15 mouse cellular contexts compared by ENCODE assay signal in genomic region chr6:29229265-29229913, GRCm38 (mm10). TPM values are rescaled to one million over a fixed set of nuclear protein-coding genes. Genes with fewer than 3 reads are reported as not detected.
DNase-seq lines count a peak whose midpoint lies in the region; ATAC-seq and TF ChIP-seq lines count a peak whose summit lies in the region.
"Had no signal": no experiment of that assay in that cellular context is flagged by ENCODE, and none has a peak within 500 bp of the region (broad histone marks: within the 10 kb centered on the region; RNA-seq: fewer than 3 reads in every experiment).

No protein-coding gene starts in this region.

- TF ChIP-seq CTCF in lung, embryonic 14.5 days (IDR thresholded peaks at IDR 0.05; ENCODE audit: low read depth): no peak

- WGBS in heart, embryonic 10.5 days: 60% methylated on average over 6 of the region's 6 CpGs
- 74% methylated on average over 6 of the region's 6 CpGs for WGBS in lung, embryonic 14.5 days
- WGBS in midbrain, embryonic 15.5 days: 89% methylated on average over 6 of the region's 6 CpGs

- peak; percentile 79 for DNase-seq in heart, adult 11 months
- no peak for DNase-seq in heart, embryonic 10.5 days (ENCODE audit: low spot score)
- no peak for DNase-seq in lung, embryonic 14.5 days
- no peak for DNase-seq in lung, postnatal 10 days
- DNase-seq in cerebellum, adult 18-20 months: no peak
- DNase-seq: B cell, adult 2 months; cerebellum, adult 9-11 months; gastrocnemius, postnatal 36 days; heart, postnatal 4 days had no signal

- H3K9me3 ChIP-seq in heart, embryonic 10.5 days: no peaks in the 10 kb centered on the region
- H3K9me3 ChIP-seq in lung, embryonic 14.5 days (ENCODE audit: low read depth, low read length): no peaks in the 10 kb centered on the region
- no peaks in the 10 kb centered on the region for H3K9me3 ChIP-seq in midbrain, embryonic 15.5 days
- H3K9me3 ChIP-seq: embryonic facial prominence, embryonic 13.5 days; kidney, embryonic 15.5 days; lung, embryonic 15.5 days had no signal

- H3K36me3 ChIP-seq in heart, embryonic 10.5 days: no peaks in the 10 kb centered on the region
- no peaks in the 10 kb centered on the region for H3K36me3 ChIP-seq in lung, embryonic 14.5 days (ENCODE audit: insufficient read depth)
- no peaks in the 10 kb centered on the region for H3K36me3 ChIP-seq in midbrain, embryonic 15.5 days (replicated peaks)
- H3K36me3 ChIP-seq: embryonic facial prominence, embryonic 13.5 days; kidney, embryonic 15.5 days; lung, embryonic 15.5 days had no signal

- H3K9ac ChIP-seq in lung, embryonic 14.5 days: no peak overlapping the region
- no peak overlapping the region for H3K9ac ChIP-seq in midbrain, embryonic 15.5 days
- H3K9ac ChIP-seq: embryonic facial prominence, embryonic 13.5 days; kidney, embryonic 15.5 days; lung, embryonic 15.5 days had no signal

- no peaks in the 10 kb centered on the region for H3K27me3 ChIP-seq in heart, embryonic 10.5 days (ENCODE audit: insufficient read depth, poor library complexity, severe bottlenecking)
- no peaks in the 10 kb centered on the region for H3K27me3 ChIP-seq in lung, embryonic 14.5 days (ENCODE audit: insufficient read depth, low read length)
- H3K27me3 ChIP-seq in midbrain, embryonic 15.5 days (replicated peaks): no peaks in the 10 kb centered on the region
- H3K27me3 ChIP-seq: embryonic facial prominence, embryonic 13.5 days; kidney, embryonic 15.5 days; lung, embryonic 15.5 days had no signal

- peaks cover 15% of the 10 kb centered on the region for H3K4me1 ChIP-seq in heart, embryonic 10.5 days
- H3K4me1 ChIP-seq in lung, embryonic 14.5 days (ENCODE audit: insufficient read depth): no peaks in the 10 kb centered on the region
- H3K4me1 ChIP-seq in midbrain, embryonic 15.5 days: no peaks in the 10 kb centered on the region
- H3K4me1 ChIP-seq: embryonic facial prominence, embryonic 13.5 days; kidney, embryonic 15.5 days; lung, embryonic 15.5 days had no signal

- H3K4me2 ChIP-seq in lung, embryonic 14.5 days: no peak overlapping the region
- H3K4me2 ChIP-seq in midbrain, embryonic 15.5 days: no peak overlapping the region
- H3K4me2 ChIP-seq: embryonic facial prominence, embryonic 13.5 days; kidney, embryonic 15.5 days; lung, embryonic 15.5 days had no signal

- 0 out of 2 replicates have a peak, but pooled peaks have one; percentile 28 for ATAC-seq in lung, embryonic 14.5 days (ENCODE audit: insufficient read depth)
- 0 out of 2 replicates have a peak, but pooled peaks have one; percentile 47 for ATAC-seq in erythroblast, adult 5-6 weeks (replicated peaks; ENCODE audit: low FRiP score, poor library complexity, severe bottlenecking)
- peak; percentile 42; the same call in 1 of the 2 replicates for ATAC-seq in midbrain, embryonic 15.5 days (replicated peaks)
- ATAC-seq in activated CD4-positive, CD25-positive, alpha-beta regulatory T cell, adult 4 months: no peak

- H3K4me3 ChIP-seq in heart, embryonic 10.5 days: no peak overlapping the region
- no peak overlapping the region for H3K4me3 ChIP-seq in lung, embryonic 14.5 days (ENCODE audit: low read depth, low read length)
- H3K4me3 ChIP-seq in midbrain, embryonic 15.5 days: no peak overlapping the region
- H3K4me3 ChIP-seq: embryonic facial prominence, embryonic 13.5 days; kidney, embryonic 15.5 days; lung, embryonic 15.5 days had no signal

- H3K27ac ChIP-seq in heart, embryonic 10.5 days: no peak overlapping the region
- H3K27ac ChIP-seq in lung, embryonic 14.5 days (ENCODE audit: low read depth): no peak overlapping the region
- no peak overlapping the region for H3K27ac ChIP-seq in midbrain, embryonic 15.5 days
- H3K27ac ChIP-seq: embryonic facial prominence, embryonic 13.5 days; kidney, embryonic 15.5 days; lung, embryonic 15.5 days had no signal

RNA-seq across cellular contexts. Expression of gene Impdh1, which starts 13.2 kb away (rescaled TPM):
- polyA plus RNA-seq in heart, embryonic 10.5 days (2016; fragmentation: Nextera tagmentation; extraction: Ambion mirVana): 50.7 and 54.0 TPM in 2 replicates
- polyA plus RNA-seq in lung, embryonic 14.5 days (2014; fragmentation: Nextera tagmentation; extraction: Ambion mirVana): 49.3 and 51.6 TPM in 2 replicates
- total RNA-seq in erythroblast, adult 5-6 weeks (2015; ENCODE audit: low replicate concordance): 9.6 and 12.3 TPM in 2 replicates
- 11.2 and 34.7 TPM in 2 replicates for total RNA-seq in erythroblast, adult 5-6 weeks (2017; ENCODE audit: low replicate concordance)
- 59.3 and 63.4 TPM in 2 replicates for polyA plus RNA-seq in midbrain, embryonic 15.5 days (2015; fragmentation: Nextera tagmentation; extraction: Ambion mirVana)
- polyA plus RNA-seq in activated CD4-positive, CD25-positive, alpha-beta regulatory T cell, adult 4 months (2017; shearing (Covaris generic)): 10 to 100 TPM; 13.0 to 16.5 TPM

RNA-seq across cellular contexts. Expression of gene Hilpda, which starts 42.9 kb away (rescaled TPM):
- 28.1 and 34.2 TPM in 2 replicates for polyA plus RNA-seq in heart, embryonic 10.5 days (2016; fragmentation: Nextera tagmentation; extraction: Ambion mirVana)
- polyA plus RNA-seq in lung, embryonic 14.5 days (2014; fragmentation: Nextera tagmentation; extraction: Ambion mirVana): 40.4 and 40.5 TPM in 2 replicates
- 0.96 and 2.7 TPM in 2 replicates for total RNA-seq in erythroblast, adult 5-6 weeks (2015; ENCODE audit: low replicate concordance)
- total RNA-seq in erythroblast, adult 5-6 weeks (2017; ENCODE audit: low replicate concordance): 2.0 TPM in 1 of 2 replicates, not detected in the other
- 35.8 and 36.2 TPM in 2 replicates for polyA plus RNA-seq in midbrain, embryonic 15.5 days (2015; fragmentation: Nextera tagmentation; extraction: Ambion mirVana)
- polyA plus RNA-seq in activated CD4-positive, CD25-positive, alpha-beta regulatory T cell, adult 4 months (2017; shearing (Covaris generic)): 10 to 100 TPM; 28.1 to 33.4 TPM

RNA-seq across cellular contexts. Expression of gene Fam71f2, which starts 50.0 kb away (rescaled TPM):
- 0.22 and 0.36 TPM in 2 replicates for polyA plus RNA-seq in heart, embryonic 10.5 days (2016; fragmentation: Nextera tagmentation; extraction: Ambion mirVana)
- 0.42 and 0.47 TPM in 2 replicates for polyA plus RNA-seq in lung, embryonic 14.5 days (2014; fragmentation: Nextera tagmentation; extraction: Ambion mirVana)
- total RNA-seq in erythroblast, adult 5-6 weeks (2015; ENCODE audit: low replicate concordance): not detected in 2 replicates
- not detected in 2 replicates for total RNA-seq in erythroblast, adult 5-6 weeks (2017; ENCODE audit: low replicate concordance)
- polyA plus RNA-seq in midbrain, embryonic 15.5 days (2015; fragmentation: Nextera tagmentation; extraction: Ambion mirVana): 0.40 and 0.86 TPM in 2 replicates
- polyA plus RNA-seq in activated CD4-positive, CD25-positive, alpha-beta regulatory T cell, adult 4 months (2017; shearing (Covaris generic)): 1 to 10 TPM in 1 of 2 experiments, not detected in 1; 1.1 TPM
- total RNA-seq: gastrocnemius, postnatal 36 days had no signal

RNA-seq across cellular contexts. Expression of gene Prrt4, which starts 50.0 kb away (rescaled TPM):
- 3.2 and 4.3 TPM in 2 replicates for polyA plus RNA-seq in heart, embryonic 10.5 days (2016; fragmentation: Nextera tagmentation; extraction: Ambion mirVana)
- polyA plus RNA-seq in lung, embryonic 14.5 days (2014; fragmentation: Nextera tagmentation; extraction: Ambion mirVana): 0.93 and 1.2 TPM in 2 replicates
- total RNA-seq in erythroblast, adult 5-6 weeks (2015; ENCODE audit: low replicate concordance): not detected in 2 replicates
- not detected in 2 replicates for total RNA-seq in erythroblast, adult 5-6 weeks (2017; ENCODE audit: low replicate concordance)
- polyA plus RNA-seq in midbrain, embryonic 15.5 days (2015; fragmentation: Nextera tagmentation; extraction: Ambion mirVana): 9.8 and 10.7 TPM in 2 replicates
- not detected for polyA plus RNA-seq in activated CD4-positive, CD25-positive, alpha-beta regulatory T cell, adult 4 months (2017; shearing (Covaris generic))
